Mouse (Mus musculus) liver, embryonic 14.5 days (tissue): Measurements from ENCODE around the gene Fnbp1.

Experiments used
- CTCF ChIP-seq: IDR thresholded peaks from 2 replicates; pipeline ENCODE4 v1.5.1; 2016; ENCODE audit warnings: antibody characterized with exemption, low read depth, control low read depth
- EP300 ChIP-seq: IDR thresholded peaks from 2 replicates; pipeline ENCODE4 v1.6.1; 2016; ENCODE audit warnings: antibody characterized with exemption, low read depth

- TF ChIP-seq CTCF (no peak), EP300 (no peak)
These were observed 72.7 kb downstream of the Fnbp1 start for GRCm38 (mm10) chr2:31069114-31069445.
